Mouse (Mus musculus): ENCODE measurements at regions not wholly inside any gene's neighbourhood (a gene's known extent, or its start where the extent isn't known, plus 50 kb on each side); places are given as distances from the start of the nearest gene placed in this dataset.

DNA sequence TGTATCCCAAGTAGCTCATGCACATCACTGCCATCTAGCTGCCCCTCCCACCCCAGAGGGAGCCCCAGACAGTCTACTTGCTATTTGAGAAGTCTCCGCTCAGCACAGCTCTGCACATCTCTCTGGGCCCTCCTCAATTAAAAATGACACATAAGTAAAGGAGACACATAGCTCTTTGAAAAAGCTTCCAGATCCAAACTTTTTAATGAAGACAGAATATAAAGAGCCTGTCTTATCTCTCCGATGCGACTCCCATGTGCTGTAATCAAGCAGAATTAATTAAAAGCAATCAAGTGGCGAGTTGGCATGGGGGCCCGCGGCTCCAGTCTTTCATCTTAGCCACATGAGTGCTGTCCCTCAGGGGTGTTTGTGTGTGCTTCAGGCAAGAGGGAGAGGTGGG, 144.6 kb upstream of the Gjb5 start:
- DNase-seq: no peak

- peak; percentile 60 to 67 for DNase-seq
These were observed 143.9 kb upstream of the Gjb5 start for GRCm38 (mm10) chr4:127501881-127502280.

GRCm38 (mm10) chr4:127487016-127487780, 129.2 kb upstream of the Gjb5 start:
- peak; percentile 68 to 71 for DNase-seq

DNA sequence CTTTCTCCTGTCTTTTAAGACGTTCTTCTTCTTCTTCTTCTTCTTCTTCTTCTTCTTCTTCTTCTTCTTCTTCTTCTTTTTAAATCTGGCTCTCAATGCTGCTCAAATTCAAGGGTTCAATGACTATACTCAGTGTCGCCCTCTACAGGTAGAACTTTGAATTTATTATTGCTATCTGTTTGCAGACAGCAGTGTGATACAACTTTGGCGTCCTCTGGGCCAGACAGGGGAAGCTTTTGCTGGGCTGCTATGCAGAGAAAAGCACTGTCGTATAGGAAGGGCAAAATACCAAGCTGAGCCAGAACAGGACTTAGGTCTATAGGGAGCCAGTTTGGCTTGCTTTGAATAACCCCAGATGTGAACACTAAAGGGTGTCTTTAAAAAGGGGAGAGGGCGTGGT, 127.3 kb upstream of the Gjb5 start:
- DNase-seq: no peak

DNA sequence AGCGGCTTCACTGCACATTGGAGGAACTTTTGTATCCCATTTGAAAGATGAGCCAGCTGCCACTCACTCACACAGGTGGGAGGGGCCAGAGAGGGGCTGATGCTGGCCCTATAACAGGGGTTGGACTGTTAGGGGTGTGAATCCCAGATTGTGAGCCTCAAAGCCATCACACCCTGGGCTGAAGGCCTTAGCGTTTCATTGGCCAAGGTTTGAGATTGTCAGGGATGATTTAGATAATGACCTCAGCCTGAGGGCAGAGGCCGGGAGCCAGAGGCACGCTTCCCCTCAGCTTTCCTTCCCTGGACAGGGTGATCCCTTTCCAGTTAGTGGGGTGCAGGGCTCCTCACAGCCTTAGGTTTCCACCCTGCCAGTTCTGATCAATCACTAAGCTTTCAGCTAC, 124.5 kb upstream of the Gjb5 start:
- no peak for DNase-seq

- DNase-seq: no peak
These were observed 122.4 kb upstream of the Gjb5 start for GRCm38 (mm10) chr4:127480339-127480738.

GRCm38 (mm10) chr4:127469877-127470276, 111.9 kb upstream of the Gjb5 start:
- no peak for DNase-seq

DNA sequence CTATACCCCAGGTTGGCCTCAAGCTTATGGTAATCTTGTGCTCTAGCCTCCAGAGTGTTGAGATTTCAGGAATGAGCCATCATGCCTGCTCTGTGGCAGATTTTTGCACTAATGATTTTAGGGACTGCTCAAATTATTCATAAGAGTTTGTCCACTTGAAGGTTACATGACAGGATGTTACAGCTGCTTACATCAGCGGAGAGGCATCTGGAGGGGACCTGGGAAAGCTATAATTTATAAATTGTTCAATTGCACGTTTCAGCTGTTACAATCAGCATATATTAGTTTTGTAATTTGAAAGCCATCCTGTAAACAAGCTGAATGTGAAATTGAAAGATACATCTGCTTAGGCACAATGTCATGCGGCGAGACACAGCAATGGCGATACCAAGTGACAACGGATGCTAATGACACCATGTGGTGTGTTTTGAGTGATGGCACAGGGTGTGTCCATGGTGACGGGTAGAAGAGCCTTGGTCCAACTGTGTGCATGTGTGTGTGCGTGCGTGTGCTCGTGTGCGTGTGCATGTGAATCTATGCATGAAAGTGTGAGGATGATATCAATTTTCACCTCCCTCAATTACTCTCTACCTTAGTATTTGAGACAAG, 96.6 kb upstream of the Gjb5 start:
- DNase-seq: no peak

- no peak for DNase-seq
These were observed 94.1 kb upstream of the Gjb5 start for GRCm38 (mm10) chr4:127452081-127452480.

- no peak for DNase-seq
These were observed 87.3 kb upstream of the Gjb5 start for GRCm38 (mm10) chr4:127445300-127445699.

DNA sequence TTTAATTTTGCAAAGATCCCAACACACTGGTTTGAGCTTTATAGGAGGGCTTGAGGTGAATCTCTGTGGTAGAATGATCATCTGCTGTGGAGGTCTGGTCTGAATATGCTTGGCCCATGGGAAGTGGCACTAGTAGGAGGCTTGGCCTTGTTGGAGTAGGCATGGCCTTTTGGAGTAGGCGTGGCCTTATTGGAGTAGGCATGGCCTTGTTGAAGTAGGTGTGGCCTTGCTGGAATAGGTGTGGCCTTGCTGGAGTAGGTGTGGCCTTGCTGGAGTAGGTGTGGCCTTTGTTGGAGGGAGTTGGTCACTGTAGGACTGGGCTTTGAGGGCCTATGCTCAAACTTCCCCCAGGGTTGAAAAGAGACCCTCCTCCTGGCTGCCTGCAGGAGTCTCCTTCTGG, 86.1 kb upstream of the Gjb5 start:
- no peak for DNase-seq

DNA sequence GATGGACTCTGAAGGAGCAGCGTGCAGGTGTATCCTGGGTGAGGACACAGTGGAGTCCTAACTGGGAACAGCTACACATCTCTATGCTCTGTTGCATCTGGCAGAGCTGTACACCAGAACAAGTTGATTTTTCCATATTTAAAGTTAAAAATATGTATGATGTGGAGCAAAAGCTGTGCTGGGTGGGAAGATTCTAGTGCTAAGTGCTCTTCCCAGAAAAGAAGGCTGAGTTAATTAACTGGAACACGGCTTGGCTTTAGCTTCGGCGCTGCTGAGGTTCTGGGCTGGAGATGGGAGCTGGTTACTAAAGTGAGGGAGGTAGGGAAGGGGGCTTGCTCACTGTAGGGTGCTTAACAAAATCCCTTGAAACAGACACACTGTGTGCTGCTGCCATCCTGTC, 84.0 kb upstream of the Gjb5 start:
- no peak for DNase-seq

GRCm38 (mm10) chr4:127440602-127441001, 82.6 kb upstream of the Gjb5 start:
- DNase-seq: no peak

DNA sequence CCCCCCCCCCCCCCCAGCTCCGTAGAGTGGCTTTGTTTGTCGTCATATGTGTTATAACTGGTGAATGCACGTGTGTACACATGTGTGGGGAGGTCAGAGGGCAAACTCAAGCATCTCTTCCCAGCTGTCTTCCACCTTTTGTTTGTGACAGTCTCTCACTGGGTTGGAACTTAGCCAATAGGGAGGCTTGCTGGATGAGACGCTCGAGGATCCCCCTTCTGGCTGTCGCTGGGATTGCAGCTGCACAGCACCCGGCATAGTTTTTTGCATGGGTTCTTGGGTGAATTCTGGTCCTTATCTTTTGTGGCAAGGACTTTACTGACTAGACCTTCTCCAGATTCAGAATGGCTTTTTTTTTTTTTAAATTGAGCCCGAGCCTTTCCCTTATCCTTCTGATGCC, 77.1 kb upstream of the Gjb5 start:
- peak; percentile 83 to 86 for DNase-seq

GRCm38 (mm10) chr4:127430237-127430636, 72.3 kb upstream of the Gjb5 start:
- DNase-seq: no peak

GRCm38 (mm10) chr4:127429748-127430147, 71.8 kb upstream of the Gjb5 start:
- DNase-seq: no peak

- no peak for DNase-seq
These were observed 65.9 kb upstream of the Gjb5 start for GRCm38 (mm10) chr4:127423855-127424254.

- peak; percentile 66 to 73 for DNase-seq
These were observed 64.0 kb upstream of the Gjb5 start for GRCm38 (mm10) chr4:127421927-127422450.

DNA sequence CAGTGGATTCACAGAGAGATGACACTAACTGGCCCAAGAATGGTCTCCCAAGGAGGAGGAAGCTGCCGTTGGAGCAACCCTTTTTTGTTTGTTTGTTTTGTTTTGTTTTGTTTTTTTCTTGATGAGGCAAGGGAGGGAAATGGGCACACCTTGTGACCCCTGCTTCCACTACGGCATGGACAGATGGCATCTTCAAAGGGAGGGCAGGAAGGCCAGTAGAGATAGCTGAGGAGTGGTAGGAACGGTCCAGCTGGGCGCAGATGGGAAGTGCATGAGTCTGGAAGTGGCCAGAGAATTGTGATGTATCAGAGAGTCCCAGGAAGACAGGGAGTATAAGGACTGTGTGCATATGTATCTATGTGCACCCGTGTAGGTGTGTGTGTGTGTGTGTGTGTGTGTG, 63.1 kb upstream of the Gjb5 start:
- peak; percentile 36 to 44 for DNase-seq

GRCm38 (mm10) chr4:127419786-127420120, 61.8 kb upstream of the Gjb5 start:
- no peak for DNase-seq

DNA sequence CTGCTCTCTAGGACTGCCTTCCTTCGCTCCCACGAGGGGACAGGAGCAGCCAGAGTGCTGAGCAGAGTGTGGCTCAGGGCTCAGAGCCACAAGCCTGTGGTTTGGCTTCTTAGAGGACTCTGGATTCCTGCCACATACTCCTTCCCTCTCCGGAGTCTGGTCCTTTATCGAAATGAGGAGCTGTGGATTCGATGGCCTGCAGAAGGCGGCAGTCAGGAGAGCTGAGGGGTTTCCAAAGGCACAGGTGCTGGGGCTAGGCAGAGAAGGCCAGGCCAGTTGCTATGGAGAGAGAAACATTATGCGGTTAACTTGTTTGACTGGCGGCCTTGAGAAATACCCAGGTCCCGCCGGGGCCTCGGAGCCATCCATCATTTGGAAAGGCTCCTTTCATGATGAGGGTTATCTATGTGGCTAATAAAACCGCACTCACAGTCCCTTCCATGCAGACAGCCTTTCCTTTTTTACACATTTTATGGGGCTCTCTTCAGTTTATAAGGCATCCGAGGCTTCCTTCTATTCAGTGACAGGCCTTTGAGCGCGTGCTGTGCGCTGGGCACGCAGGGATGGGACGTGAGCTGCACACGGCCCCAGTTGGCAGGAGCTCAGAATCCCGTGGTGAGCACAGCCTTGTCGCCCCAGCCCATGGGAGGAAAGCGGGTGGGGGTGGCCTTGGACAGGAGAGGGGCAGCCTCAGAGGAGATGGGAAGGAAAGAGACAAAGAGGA, 61.2 kb upstream of the Gjb5 start:
- peak; percentile 86 to 90 for DNase-seq

GRCm38 (mm10) chr4:127416906-127417305, 58.9 kb upstream of the Gjb5 start:
- peak; percentile 51 to 62 for DNase-seq

DNA sequence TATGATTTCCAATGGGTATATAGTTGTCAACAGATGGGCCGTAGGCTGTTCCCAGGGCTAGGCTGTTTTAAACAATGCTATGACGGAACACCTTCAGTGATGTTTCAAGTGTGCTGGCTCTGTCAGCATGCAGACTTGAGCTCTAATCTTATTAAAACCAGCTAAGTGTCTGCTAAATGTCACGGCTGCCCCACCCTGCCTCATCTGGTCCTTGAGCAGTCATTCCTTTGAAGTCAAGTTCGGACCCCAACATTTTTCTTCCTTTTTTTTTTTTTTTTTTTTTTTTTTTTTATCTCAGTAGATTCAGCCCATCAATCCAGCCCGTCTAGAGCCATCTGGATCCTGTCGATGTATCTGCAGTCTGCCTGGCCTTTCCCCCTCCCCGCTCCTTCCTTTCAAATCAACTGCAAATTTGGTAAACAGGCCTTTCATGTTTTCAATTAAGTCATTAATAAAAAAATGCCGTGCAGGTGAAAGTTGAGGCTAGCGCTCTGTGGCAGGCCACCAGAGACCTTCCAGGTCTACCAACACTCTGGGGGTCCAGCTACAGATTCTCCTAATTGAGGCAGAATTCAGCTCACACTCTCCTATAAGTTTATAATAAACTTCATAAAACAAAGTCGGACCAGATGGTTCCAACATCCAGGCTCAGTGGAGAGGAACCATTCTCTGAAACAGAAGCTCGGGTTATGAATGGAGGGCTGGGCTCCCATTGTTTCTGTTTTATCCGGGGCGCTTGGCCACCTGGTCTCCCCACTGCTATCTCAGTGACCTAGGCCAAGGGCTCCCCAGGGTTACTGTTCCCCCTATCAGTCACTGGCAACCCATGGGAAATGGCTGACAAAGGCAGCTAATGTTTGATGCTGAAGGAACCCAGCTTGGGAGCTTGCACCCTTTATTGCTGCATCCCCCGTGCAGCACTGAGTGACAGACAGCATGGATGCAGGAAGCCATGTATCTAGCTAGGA, 56.3 kb upstream of the Gjb5 start:
- DNase-seq: no peak
